Mouse (Mus musculus) gonadal fat pad, adult 2 months (tissue): ENCODE results near the gene Klrb1b. TPM values are rescaled to one million over a fixed set of nuclear protein-coding genes. Genes with fewer than 3 reads are reported as not detected.
A peak's percentile ranks its signal among the peaks of the same experiment; 100 is the strongest.
"Not testable (repeated sequence)": the region's sequence is repeated elsewhere in the genome, so short reads cannot be mapped to it uniquely, and the experiment has no call there.

Source experiments
- DNase-seq: peaks from one replicate; pipeline ENCODE4 v3.0.0-alpha.2; 2012; ENCODE audit warnings: low read depth
- polyA plus RNA-seq: library from polyadenylated mRNA; depleted of rRNA; stranded (reverse); fragments of >200 nt; gene quantifications from 2 replicates; pipeline ENCODE4 v1.2.3, GENCODE M21; 2012

The Klrb1b gene
- polyA plus RNA-seq, 1 experiment, result 0.19 TPM

DNA sequence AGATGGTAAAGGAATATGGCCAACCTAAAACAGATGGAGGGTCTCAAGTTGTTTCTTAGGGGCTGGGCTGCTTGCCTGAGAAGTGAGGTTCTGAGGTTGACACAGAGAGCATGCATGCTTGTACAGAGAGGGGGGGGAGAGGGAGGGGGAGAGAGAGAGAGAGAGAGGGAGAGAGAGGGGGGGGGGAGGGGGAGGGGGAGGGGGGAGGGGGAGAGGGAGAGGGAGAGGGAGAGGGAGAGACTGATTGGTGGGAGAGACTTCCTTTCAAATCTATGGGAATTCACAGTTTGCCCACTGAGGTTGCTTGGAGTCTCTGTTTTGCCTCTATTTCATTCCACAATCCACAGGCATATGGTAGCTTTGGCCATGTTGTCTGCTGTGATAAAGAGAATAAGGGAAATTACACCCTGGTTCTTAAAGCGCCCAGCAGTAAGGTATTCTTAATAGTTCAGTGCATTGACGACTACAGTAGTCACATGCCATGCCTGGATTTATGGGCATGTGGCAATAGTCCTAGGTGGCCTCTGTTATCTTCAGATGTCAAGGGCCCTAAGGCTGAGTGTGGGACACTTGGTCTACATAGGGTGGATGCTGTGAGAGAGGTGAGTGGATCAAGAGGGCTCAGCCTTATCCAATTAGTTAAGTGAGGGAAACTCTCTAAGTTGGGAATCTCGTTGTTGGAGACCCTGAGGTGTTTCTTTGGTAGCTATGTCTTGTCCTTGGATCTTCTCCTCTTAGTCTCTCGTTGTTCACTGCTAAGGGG lies 15.4 kb upstream of the Klrb1b start:
- no peak for DNase-seq

DNA sequence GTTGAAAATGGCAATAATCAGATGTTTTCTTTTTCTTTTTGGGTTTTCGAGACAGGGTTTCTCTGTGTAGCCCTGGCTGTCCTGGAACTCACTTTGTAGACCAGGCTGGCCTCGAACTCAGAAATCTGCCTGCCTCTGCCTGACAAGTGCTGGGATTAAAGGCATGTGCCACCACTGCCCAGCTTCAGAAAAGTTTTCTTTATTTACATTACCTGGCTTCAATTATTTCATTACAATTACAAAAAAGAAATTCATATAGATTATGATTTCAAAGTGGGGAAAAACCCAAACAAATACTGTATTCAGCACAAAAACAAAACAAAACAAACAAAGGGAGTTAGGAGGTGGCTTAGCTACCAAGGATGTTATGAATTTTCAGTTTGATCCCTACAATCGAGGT lies 14.5 kb upstream of the Klrb1b start:
- not testable (repeated sequence) for DNase-seq

DNA sequence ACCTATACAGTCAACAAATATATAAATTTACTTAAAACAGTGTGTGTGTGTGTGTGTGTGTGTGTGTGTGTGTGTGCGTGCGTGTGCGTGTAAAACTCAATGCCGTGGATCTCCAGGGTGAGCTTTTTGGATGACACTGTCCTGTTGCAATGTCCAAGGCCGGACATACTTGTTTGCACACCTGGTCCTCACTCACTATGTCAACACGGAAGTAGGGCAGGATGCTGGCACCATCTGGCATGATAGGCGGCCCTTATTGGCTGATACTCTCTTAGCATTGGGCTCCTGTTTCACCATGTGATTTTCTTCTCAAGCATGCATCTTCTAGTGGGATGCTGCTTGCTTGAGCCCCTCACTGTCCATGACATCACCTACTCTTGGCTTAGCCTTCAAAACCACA lies 13.8 kb upstream of the Klrb1b start:
- no peak for DNase-seq

DNA sequence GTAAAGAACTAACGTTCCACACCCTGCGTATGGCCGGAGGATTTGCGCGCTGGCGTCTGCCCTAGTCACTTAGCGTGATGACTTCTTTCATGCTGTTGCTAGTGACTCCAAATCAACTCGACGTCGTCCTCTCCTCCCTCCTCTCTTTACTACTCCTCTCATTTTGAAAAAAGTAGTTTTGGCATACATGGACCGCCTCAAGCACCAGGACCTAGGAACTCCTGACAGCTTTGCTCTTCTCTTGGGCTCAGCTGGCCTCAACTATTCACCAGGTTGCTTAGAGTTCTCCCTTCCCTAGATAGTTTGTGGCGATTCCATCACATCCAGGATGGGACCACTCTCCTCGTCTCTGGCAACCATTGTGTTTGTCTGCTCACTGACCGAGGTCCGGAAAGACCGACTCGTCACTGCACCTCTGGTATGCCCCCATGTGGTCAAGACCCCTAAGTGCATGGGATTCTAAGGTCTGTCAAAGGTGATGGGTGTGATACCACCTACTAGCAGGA lies 13.2 kb upstream of the Klrb1b start:
- no peak for DNase-seq

DNA sequence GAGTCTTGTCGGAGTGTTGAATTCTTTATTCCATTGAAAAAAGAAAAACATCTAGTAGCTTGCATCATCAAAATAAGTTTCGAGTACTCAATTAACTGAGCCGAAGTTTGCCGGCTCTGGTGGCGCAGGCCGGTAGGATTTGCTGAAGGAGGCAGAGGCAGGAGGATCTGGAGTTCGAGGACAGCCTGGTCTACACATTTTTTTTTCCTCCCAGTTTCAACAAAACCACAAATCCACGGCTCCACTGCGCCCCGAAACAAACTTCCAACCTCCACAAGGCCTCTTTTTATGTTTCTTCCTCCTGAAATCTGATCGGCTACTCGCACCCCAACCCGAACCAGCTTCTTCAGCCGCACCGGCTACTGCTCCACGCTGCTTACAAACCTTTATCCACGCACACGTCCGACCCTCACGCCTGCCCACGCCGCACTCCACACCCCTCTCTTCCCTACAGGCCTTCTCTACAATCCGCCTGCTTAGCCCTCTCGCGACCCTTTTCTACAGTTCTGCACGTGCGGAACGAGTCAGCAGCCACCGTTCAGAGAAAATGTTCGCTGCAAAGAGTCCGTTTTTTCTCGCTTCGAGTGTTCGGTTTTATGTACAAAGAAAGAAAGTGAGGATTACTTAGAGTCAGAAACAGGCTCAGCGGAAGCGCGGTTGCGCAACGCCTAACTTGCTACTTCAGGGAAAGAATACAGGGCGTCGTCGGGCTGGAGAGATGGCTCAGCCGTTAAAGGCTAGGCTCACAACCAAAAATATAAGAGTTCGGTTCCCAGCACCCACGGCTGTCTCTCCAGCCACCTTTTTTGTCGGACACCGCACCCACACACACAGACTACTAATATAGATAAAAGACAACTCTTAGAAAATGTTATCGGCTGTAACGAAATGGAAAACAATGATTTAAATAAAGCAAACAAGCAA lies 12.5 kb upstream of the Klrb1b start:
- no peak for DNase-seq

DNA sequence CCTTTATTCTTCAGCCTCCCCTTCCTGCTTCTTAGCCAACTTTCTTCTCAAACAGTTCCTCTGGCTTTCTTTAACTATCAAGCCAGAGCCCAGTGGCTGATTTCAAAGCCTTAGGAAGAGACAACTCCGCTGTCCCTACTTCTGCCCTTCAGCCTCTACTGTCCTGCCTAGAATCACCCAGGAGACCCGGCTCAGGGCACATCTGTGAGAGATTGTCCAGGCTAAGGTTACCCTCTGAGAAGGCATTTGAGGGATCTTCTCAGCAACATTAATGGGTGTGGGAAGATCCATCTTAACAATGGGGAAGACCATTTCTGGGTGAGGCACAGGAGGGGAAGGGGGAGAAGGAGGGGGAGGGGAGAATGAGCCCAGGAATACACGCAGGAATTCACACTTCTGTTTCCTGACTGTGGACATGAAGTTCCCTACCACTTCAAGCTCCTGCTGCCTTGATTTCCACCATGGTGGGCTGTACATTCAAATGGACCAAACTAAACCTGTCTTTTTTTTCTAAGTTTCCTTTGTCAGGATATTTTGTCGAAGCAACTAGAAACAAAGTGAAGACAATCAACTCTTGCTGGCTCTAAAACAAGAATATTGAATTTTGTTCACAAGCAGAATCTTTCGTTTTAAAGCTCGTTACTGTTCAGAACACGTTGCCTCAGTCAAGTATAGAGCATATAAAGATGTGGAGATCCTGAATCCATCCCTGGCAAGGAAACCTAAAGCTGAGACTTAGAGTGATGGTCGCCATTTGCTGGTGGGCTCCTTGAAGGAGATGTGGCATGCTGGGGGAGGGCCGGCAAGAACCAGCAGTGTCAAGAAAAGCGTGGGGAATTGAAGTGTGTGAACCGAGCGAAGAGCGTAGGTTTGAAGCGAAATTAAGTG lies 11.6 kb upstream of the Klrb1b start:
- no peak for DNase-seq

DNA sequence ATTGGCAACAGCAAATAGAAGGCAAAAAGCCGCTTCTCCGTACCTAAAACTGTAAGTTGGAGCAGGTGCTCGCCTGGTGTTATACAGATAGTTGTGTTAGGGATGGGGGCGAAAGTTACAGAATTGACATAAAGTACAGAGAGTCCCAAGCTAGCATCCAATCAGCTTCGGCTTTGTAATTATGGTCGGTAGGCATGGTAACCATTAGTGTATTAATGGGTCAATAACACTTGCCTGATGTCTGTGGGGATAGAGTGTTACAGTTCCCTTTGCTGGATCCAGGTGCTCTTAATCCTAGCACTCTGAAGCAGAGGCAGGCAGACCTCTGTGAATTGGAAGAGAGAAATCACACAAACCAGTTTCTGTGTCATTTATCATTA lies 10.8 kb upstream of the Klrb1b start:
- no peak for DNase-seq

DNA sequence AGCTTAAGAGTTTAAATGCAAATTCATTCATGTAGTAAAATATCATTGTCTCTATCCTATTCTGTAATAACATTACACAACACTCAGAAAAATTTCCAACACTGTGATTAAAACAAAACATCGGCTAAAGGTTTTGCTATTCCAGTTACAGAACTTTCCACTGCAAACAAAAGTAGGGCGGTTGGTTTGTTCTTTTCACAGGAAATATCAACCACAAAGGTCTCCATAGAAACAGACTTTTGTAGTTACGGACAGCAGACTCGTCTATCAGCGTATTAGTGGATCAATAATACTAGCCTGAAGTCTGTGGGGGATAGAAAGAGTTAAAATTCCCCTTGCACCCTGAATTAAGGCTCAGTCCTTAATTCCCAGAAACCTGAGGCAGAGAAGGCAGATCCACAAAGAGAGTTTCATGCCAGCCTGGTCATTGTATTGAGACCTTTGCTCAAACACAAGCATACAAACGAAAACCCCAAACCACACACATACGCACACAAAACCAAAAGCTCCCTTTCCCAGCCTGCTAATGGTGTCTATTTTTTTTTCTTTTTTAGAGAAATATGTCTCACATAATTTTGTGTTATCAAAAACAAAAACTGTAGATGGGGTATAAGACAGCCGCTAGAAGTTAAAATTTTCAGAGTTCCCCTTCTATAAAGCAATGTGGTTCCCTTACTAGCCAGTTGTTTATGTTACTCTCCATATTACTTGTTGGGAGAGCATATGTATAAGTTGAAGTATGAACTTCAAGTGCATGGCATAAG lies 10.2 kb upstream of the Klrb1b start:
- DNase-seq, result no peak

DNA sequence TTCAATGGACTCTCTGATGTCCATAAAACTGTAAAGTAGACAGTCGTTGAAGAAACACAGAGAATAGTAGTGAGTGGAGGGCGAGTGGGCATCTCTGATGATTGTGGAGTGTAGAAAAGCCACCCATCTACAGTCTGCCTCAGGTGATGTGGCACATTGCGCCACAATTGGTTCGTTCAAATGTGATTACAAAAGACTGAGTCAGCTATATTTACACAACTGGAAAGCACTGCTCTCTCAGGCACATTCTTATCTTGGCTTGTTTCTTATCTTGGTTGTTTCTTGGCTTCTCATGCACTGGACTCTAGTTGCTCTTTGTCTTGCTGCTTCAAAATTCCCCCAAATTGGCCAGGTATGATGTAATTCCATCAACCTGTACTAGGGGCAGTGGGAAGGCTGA lies 9.4 kb upstream of the Klrb1b start:
- no peak for DNase-seq

DNA sequence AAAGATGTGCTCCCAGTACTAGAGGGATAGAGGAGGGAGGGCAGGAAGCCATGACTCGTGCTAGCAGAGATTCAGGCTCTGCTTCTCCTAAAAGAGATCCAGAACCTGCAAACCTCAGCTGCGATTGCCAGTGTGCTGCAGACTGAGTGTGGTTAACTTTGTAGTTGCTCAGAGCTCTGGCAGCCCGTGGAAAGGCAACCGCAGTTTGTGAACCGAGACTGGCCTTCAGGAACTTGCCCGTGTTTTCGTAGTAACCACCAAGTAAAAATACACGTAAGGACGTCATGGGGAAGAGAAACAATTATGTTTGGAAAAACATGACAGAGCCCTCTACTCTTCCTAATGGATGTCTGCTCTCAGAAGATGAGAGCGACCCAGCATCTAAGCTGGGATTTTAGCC lies 6.9 kb upstream of the Klrb1b start:
- DNase-seq, result no peak

DNA sequence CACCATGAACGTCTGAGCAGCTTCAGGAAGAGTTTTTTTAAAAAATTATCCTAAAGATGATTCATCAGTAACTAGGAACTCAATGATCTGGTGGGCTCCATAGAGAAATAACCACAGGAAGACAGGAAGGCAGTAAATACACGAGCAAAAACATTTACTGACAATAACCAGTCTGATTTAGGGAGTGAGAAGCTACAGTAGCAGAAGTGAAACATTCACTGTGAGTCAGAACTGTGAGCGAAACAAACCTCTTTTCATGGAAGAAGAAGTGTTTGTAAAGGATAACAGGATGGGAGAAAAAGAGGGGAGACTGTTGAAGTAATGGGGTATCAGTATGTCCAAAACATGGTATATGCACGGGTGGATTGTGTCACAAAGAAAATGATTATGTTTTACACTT lies 3.7 kb upstream of the Klrb1b start:
- no peak for DNase-seq

DNA sequence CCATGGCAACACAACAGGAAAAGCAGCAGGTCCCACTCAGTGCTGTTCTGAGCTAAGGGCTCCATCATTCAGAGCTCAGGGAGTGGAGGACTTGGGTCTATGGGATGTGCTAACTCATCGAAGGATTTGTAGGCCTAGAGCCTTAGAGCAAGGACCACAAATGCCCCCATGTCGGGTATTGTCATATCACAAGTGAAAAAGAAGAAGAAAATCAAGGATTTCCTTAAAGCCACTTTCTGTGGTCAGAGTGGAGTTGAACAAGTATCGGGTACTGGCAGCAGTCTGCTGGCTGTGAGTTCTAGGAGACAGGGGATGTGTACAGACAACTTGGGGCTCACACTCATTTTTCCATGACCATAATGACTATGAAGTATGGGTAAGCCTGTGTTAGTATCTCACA lies 650 bp upstream of the Klrb1b start:
- DNase-seq, result no peak

DNA sequence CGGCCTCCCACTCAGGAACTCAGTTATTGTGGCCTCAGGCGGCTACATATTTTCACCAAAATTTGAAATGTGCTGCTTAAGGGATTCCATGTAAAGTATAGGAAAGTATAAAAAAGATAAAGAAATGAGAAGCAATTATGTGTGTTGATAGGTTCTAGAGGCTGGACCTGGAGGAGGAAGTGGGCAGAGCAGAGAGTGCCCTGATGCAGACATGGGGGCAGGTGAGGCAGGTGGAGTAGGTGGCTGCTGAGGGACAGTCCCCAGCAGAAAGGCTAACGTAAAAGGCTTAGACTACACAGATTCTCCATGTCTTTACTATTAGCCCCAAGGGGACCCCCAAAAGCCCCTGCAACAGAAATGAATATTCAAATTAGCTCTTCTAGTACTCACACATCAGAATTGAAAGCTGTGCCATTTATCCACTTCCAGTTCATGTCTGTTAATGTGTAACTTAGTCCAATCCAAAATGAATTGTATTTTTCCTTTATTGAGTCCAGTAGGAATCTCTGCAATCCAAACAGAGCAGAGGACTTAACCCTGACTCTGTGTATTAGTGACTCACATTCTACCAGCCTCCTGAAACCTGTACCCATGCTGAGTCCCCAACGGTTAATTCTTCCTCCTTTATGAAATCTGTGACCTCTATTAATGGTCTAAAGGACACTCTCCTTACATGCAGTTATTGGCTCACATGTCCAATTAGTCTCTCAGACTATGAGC lies 7.9 kb downstream of the Klrb1b start:
- no peak for DNase-seq

DNA sequence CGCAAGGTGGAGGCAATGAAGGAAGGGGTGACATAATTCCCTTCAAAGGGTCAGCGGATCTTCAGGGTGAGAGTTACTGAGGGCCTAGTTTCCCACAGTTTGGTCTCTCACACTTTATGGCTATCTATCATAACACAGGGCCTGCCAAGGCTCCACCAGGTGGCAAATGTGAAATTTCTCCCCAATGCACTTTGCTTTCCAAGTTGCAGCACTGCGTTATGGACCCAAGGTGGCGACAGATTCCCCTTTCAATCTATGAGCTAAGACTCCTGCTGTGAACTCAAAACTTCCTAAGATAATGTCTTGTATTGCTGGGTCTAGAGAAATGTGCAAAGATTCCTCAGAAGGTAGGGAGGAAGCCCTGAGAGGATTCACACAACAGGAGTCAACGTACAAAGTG lies 17.6 kb downstream of the Klrb1b start:
- no peak for DNase-seq

DNA sequence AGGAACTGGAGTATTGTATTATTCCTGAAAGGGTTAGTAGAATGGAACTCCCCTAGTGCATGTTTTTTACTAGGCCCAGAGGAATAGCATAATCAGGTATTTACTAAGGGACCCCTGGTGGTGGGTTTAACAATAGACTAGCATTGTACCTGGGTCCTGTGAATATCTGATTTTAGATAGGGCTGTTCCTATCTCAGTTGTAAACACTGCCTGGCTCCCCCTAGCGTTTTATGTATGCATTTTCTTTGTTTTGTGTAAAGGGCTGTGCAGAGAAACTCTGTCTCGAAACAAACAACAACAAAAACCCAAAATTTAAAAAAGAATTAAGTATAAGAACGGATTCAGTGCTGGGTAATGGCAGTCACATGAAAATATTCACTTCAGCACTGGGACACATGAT lies 19.1 kb downstream of the Klrb1b start:
- no peak for DNase-seq

DNA sequence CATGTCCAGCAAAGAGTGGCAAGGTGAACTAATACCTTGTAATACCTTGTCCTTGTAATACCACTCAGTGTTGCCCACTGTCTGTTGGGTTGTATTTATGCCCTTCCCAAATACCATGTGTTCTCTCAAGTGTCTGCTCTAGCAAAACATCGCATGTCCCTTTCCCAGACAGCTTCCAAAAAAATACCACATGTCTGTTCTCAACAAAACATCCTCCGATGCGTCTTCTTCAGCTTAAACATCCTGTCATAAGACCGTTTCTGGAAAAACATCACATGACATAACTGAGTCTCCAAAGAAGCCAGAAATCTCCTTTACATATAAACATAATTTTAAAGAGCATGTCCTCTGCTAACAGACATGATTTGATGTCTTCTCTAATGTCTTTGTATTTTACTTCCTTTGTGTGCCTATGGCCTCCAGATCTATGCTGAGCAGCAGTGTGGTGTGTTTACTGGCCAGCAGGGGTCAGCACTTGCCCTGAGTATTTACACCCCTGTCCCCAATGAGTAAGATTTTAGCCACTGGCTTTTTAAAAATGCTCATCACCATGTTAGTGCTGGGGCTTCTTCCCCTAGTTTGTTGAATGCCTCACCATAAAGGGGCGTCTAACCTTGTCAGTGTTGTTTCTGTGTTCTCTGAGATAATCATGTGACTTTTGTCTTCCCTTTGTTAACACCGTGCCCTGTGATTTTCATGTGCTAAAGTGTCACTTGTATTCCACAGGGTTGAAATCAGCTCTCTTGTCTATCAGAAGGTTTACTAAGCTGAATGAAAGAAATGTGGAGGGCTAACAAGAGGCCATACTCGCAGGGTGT lies 21.1 kb downstream of the Klrb1b start:
- not testable (repeated sequence) for DNase-seq

DNA sequence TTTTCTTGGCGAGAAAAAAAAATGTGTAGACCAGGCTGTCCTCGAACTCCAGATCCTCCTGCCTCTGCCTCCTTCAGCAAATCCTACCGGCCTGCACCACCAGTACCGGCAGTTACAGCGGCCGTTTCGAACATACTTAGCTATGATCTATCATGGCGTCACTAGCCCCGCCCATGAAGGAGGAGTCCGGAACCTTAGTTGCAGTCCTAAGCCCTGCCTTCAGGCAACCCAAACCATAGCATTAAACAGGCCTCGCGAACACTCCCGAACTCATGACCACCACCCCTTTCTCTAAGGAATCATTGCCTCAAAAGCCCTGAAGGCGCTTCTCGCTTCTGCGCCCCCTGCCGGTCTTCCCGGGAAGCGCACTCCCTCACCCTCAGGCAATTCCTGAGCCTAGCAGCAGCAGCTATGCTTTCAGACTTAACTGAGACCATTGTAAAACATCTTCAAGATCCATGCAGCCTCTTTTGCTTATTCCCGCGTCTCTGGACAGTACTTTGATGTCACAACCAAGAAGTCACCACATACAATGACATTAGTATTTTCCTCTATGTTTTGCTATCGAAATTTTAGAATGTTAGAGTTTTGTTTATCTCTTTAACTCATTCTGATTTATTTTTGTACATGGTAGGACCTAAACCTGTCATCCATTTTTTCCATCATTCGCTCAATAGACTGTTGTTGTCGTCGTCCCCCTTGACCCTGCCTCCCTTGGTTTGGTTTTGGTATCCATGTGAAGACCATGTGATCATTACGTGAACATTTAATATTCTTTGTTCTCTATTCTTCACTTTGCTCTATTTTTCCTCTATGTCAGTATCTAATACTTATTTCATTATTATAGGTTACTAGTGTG lies 22.9 kb downstream of the Klrb1b start:
- peak; percentile 74 for DNase-seq

DNA sequence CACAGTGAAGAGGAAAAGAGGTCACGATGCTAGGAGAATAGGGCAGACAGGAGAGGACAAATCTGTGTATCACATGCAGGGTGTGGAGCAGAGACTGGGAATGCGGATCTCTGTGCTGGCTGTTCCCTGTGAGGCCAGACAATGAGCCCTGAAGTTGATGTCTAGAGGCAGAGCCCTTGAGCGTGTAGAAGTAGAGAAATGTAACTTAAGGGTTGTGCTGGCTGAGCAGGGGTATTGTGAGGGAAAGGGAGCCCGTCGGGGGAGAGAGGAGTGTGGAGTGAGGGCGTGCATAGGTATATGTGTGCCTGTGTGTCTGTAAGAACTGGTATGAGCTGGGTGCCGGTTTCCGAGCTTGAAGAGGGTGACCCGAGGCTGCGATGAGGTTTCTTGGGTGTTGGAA lies 23.6 kb downstream of the Klrb1b start:
- no peak for DNase-seq

DNA sequence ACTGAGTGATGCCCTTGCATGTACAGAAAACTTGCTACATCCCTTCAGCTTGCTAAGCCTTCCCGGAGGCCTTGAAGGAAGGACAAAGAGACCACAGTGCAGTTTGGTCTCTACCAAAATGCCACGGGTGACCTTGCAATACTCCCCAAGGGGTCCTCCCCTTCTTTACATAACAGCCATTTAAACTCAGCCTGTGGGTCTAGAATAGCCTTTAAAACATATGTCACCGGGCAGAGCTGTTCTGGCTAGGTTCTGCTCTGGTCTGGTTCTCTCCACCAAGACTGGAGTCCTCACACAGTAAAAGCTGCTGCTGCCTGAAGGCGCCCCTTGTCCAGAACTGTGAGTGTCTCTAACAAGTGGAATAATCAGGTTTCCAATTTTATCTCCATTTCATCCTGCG lies 25.4 kb downstream of the Klrb1b start:
- DNase-seq, result not testable (repeated sequence)
